Mouse (Mus musculus) neutrophil, adult 5-6 weeks (primary cell): ENCODE measurements around the gene Ipo11. TPM values are rescaled to one million over a fixed set of nuclear protein-coding genes. Genes with fewer than 3 reads are reported as not detected.
A peak's percentile ranks its signal among the peaks of the same experiment; 100 is the strongest.

ENCODE experiments used
- ATAC-seq: fragments of 151-379, 151-347 bp; 2 replicates; pipeline ENCODE4 v1.8.0; 2017; ENCODE audit warnings: mild to moderate bottlenecking, moderate TSS enrichment; ENCODE audit not compliant: insufficient number of reproducible peaks, poor library complexity, low FRiP score, severe bottlenecking; ENCODE audit errors: extremely low read depth
- total RNA-seq: library from RNA; stranded (forward); fragments of 200-1000 nt; gene quantifications from 2 replicates; pipeline ENCODE4 v1.2.3, GENCODE M21; 2017

Ipo11 gene
- total RNA-seq, 1 experiment from 2014 or later = 24.1 TPM

DNA sequence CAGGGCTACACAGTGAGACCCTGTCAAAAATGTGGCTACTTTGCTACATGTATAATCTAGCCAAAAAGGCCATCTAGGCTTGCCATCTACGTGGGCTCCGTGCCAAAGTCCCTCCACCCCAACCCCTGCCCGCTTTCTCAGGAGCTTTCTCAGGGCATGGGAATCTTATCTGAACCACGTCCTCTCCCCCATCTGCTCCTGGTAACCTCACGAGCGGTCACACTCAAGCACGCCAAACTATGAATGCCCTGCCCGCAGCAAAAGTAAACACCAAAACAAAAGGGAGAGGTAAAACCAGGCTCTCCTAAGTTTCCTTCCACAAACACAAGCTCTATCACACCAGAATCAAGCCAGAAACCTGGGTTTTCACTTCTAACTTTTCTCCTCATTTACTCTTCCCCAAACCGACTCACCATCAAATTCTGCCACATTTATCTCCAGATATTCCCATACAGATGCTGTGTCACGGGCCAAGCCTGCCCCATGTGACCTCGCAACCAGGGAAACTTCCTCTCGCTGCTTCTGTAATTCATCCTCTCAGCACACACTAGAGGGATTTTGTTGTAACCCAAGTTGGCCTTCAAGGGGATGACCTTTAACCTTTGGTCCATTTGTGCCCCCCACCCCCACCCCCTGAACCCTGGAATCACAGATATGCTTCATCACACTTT lies 107.3 kb downstream of the Ipo11 start:
- no peak for ATAC-seq

DNA sequence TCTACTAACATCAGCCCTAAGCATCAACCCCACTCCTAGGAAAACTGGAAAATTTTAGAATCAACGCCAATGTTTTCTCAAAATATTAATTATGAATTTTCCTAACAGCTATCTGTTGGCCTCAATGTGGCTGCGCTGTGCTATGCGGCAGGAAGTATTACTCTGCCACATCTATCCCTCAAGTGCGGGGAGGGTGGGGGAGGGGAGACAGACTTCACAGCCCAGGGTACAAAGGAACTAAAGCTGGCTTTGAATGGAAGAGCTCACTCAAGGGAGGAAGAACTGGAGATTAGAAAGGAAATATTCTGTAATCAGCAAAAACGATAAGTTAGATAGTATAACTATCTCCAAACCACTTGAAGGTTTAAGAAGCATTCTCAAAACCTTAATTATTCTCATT lies 111.1 kb downstream of the Ipo11 start:
- ATAC-seq = no peak

DNA sequence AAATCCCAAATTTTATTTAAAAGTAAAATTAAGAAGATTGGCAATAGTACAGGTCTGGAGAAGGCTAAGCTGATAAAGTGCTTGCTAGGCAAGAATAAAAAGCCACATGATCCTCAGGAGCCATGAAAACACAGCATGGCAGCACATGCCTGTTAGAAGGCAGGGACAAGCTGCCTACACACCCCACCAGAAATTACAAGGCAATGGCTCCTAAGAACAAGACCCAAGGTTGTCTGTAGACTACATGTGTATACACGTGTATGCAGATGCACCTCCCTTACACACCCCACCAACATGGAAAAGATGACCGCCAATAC lies 112.9 kb downstream of the Ipo11 start:
- ATAC-seq = no peak

DNA sequence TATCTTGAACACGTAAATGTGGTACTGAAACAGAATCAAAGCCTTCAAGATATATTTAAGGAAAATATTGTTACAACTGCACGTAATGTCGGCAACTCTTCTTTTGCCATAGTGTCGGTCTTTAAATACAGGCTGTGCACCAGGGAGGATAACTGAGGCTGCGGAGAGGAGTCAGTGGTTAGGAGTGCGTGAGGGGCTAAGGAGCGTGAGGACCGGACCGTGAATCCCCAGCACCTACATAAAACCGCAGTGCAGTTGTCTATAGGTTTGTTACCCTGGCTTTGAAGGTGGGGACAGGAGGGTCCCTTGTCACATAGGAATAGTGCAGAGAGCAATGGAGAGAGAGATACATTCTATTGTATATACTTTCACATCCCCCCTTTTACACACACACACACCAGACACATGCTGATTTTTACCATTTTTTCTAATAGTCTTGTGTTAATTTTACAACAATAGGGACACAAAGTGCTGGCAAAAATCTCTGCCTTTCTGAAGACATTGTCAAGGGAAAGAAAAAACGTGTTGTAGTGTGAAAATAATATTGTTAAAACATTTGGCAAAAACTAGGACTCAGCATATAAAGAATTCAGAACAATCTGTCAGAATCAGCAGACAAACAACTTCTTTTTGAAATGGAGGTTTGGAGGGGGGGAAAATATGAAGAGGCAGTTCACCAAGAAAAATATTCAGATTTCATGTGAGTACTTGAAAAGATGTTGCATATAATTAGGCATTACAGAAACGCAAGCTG lies 113.5 kb downstream of the Ipo11 start:
- ATAC-seq = no peak

DNA sequence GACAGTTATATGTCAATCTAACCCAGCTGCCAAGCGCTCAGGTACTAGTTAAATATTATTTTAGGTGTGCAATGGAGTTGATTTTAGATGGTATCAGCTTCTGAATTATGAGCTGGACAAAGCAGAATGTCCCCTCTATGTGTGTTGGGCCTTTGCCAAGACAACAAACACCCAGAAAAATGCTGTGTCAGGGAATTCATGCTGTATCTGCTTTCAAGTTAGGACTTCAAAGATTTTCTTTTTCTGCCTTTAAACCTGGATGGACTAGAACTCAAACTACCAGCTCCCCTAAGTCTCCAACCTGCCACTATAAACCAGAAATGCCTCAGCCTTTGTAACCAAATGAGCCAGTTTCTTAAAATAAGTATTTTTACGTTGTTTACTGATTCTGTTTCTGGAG lies 116.6 kb downstream of the Ipo11 start:
- no peak for ATAC-seq

DNA sequence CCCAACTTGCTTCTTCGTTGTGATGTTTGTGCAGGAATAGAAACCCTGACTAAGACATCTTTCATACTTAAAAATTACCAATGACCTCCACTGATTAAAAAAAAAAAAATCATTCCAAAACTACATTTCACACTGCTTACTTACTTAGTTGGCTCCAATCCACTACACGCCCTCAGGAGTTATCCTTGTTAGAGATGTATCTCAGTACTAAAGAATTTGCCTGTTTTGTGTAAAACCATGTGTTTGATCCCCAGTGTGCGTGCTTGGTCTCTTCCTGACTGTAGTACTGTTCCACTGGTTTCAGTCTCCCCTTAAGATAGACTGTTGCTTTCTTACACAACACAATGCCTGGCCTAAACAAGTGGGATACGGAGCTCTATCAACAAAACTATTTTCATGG lies 117.0 kb downstream of the Ipo11 start:
- ATAC-seq = no peak

DNA sequence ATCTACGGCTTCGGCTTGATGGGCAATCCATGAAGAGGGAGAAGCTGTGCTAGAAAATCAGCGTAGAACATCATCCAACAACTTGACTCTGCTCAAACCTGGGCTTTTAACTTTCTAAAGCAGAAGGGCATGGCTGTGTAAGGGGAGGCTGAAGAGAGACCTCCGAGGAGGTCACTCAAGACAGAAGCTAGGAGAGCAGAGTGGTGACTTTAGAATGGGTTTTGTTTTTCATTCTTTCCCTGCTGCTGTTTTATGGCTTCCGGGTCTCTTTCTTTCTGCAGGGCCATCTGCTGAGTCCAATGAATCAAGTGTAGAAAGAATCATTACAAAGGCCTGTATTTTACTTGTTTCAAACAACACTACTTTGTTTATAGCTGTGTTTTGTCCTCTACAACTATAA lies 119.7 kb downstream of the Ipo11 start:
- no peak for ATAC-seq

DNA sequence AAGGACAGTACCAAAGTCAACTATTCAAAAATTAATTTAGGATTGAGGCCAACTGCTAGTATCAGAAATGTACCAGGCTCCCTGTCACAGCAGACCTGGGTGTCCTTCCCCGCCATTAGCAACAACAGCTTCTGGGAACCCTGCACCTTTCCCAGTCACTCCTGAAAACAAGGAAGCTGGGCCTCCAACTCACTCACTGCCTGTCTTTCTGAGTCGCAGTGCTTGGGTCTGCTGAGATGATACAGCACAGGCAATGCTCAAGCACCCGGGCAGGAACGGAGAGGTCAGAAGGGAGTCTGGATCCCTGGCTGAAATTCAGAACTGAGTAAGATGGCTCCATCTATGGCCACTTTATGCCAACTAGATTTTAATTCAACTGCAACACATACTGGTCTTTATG lies 123.2 kb downstream of the Ipo11 start:
- peak; percentile 34 for ATAC-seq

DNA sequence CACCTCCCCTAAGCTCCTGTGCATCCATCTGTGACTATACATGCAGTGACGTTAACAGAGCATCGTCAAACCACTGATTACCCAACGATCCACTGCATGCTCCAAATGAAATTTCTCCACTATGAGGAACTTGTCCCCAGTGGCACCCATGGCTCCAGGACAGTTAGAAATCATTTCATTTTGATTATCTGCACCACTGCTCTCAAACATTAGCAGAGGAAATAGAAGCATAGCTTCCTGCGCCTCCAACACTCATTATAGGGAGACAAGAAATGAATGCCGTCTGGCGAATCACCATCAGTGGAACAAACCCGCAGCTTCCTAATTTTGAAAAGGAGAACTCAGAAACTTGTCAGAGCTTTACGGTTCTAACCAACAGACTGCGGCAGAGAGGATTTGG lies 123.7 kb downstream of the Ipo11 start:
- peak; percentile 93 for ATAC-seq

DNA sequence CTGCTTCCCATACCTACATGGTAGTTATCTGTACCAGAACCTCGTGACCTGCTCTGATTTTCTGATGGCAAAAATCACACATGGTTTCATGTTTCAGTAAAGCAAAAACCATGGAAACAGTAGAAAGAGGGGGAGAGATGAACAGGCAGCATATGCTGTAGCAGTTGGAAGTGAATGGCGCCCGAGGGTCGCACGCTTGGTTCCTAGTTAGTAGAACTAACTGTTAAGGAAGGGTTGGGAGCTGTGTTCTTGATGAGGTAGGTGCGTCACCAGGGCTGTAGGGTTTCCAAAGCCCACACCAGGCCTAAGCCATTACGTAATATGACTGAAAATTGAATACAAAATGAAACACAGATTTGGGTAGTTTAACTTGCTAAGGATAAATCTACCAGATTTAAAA lies 126.6 kb downstream of the Ipo11 start:
- ATAC-seq = no peak

DNA sequence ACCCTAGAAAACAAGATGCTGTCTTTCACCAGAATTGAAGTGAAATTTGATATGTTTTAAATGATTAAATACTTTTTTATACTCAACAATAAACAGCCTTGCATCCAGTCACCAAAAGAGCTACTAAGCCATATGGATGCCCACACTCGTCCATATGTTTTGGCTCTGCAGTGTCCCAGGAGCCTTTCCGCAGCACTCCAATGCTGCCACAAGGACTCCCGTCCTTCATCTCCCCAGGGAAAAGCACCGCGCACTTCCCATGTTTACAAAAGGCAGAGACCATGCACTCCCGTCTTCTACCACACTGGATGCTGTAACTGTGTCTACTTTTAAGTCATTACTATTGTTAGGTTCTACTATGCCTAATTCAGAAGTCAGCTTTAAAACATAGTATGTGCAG lies 127.9 kb downstream of the Ipo11 start:
- no peak for ATAC-seq

DNA sequence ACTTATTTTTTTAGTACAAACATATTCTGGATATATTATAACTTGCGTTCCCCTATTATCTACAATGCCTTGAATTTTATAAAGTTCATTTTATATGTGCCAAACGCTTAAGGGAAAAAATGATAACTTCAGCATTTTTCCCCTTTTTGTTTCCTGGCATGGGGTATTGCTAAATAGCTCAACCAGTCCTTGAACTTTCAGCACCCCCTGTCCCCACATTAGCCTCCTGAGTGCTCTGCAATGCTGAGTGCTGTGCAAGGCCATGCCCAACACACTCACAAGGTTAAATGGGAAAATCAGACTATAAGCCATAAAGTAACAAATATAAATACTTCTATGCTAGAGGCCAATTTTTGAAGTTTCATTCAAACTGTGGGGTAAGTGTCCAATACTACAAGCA lies 128.4 kb downstream of the Ipo11 start:
- ATAC-seq = no peak

DNA sequence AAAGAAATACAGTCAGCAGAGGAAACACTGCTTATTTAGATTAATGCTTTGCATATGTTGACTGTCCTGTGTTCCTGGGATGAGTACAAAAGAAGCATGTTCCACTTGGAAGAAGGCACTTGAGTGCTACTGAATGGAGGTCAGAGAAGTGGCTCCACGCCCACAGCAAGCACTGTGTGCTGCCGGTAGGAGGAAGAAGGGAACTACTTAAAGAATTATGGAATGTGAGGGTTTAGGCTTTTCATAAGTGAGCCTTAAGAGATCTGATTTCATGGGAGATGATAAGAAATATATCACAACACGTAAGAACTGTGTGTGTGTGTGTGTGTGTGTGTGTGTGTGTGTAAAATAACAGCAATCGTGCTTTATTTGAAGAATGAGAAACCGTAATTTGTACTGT lies 129.5 kb downstream of the Ipo11 start:
- no peak for ATAC-seq

DNA sequence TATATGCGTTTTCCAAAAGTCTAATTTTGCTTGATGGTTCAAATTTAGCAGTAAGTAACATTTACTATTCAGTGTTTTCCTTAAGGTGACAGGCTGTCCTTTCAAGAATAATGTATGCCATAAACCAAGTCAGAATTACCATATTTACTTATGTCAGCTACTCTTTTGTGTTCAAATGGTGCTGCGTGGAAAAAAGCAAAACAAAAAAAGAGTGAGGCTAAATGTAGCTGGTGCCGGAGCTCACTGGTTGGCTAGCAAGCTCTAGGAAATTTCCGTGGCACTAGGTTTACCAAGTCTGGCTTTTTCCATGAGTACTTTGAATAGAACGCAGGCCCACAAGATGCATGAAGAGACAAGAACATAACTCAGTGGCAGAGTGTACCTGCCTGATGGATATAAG lies 131.6 kb downstream of the Ipo11 start:
- no peak for ATAC-seq

DNA sequence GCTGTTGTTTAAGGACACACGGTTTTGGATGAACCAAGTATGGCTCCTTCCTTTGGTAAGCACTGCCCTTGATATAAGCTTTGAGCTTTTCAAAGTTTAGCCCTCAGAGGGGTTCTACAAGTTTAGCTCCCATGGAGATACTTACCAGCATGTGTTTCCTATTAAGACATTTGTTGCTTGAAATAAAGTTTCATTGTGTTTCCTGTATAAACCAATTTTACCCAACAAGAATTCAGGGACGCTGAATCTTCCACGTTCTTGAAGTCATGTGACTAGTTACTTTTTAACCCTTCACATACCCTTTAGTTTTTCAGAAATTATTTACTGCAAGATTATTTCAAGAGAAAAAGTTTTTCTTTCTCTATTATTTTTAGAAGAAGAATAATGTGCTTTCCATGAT lies 138.7 kb downstream of the Ipo11 start:
- no peak for ATAC-seq

DNA sequence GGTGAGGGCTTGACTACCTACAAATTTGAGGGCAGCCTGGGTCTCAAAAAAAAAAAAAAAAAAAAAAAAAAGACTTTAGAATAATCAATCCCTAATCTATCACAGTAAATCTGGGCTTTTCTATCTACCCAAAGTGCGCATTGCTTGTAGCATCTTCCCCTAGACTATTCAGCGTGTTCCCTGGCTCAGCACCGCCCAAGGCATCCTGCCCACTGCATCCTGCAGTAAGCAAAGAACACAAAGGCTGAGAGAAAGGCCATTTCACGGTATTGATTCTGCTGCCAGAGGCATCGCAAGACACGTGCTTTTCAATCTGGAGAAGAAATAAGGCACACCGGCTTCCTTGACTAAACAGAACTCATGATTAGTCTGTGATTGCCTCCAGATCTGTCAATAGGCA lies 147.9 kb downstream of the Ipo11 start:
- no peak for ATAC-seq

DNA sequence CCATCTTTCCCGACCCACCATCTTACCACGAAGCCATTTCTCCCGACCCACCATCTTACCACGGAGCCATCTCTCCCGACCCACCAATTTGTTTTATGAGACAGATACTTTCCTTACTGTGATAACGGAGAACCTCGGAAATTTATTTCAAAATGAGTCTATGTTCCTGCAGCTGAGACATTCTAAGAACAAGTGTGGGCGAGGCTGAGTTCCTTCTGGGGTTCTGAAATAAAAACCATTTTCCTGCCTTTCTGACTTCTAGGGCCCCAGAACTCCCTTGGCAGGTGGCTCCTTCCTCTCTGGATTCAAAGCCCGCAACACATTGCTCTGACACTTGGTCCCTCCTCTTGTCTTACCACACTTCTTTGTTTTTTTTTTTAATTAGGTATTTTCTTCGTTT lies 168.0 kb downstream of the Ipo11 start:
- no peak for ATAC-seq

DNA sequence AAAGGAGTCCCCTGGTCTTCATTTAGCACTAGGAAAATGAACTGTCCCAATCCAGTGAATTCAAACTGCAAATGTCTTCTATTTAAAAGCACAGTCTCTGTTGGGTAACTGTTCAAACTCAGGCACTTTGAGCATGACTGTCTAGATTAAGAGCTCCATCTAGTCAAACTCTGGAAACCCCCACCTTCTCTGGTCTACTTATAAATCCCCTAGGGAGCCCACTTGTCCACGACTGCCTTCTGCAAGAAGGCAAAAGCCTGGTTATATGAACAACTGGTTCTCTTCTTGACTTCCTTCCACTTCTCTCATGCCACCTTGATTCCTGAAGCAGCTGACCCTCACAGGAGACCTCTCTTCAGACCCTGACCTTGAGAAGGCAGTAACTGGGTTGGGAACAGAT lies 174.1 kb downstream of the Ipo11 start:
- ATAC-seq = no peak

DNA sequence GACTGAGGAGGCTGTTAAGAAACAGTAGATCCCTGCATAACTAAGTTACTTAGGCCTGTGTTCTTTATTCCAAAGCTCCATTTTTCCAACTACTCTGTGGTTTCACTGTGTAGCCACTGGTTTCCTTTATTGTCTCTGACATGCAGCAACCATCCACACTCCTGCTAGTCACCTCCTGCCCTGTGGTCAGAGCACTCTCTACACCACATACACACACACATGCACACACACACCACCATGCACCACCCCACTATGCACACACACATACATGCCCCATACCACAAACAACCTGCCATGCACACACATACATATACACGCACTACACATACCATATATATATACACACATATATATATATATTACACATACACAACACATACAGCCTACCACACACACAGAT lies 175.1 kb downstream of the Ipo11 start:
- no peak for ATAC-seq

DNA sequence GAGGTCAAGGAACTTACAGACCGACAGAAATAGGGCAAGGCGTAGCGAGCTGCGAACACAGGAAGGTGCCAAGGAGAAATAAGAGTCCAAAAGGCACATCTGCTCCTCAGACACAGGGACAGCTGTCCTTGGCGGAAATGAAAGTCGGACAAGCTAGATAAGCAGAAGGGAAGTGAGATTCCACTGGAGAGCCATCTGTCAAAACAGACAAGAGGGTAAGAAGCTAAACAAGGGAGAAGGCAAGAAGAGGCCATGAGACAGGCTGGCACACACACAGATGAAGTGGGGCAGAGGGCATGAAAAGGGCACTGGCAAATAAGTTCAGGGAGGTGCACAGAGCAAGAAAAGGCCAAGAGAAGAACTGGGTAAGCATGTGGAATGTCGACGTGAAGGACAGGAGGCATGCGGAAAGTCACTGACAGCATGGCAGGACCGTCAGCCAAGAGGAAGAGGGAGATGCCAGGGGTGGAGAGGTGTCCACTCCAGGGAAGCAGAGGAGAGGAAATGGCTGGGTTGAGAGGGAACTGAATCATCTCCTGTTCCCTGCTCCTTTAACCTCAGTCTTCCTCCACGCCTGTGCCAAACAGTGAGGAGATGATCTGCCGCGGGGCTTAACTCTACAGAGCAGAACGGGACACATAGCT lies 176.4 kb downstream of the Ipo11 start:
- ATAC-seq = no peak

DNA sequence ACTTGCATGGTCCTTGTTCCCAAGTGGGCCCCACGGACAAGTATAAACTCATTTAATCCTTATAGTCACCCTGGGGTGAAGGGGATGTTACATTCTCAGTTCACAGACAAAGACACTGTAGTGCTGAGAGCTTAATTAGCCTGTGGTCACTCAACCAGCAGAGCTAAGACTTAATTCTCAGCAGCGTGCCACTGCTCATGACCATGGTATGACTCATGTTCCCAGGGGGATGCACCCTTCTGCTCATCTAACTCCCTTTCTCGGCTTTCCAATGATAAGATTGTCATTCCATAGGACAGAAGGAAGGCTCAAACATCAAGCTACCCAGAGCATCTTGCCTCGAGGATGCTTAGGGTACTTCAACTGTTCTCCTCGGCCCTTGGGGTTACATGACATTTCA lies 180.9 kb downstream of the Ipo11 start:
- ATAC-seq = no peak
